Comparison of ENCODE assay signal across 10 mouse cellular contexts in genomic region chr19:34284383-34284782, GRCm38 (mm10). TPM values are rescaled to one million over a fixed set of nuclear protein-coding genes. Genes with fewer than 3 reads are reported as not detected.
DNase-seq lines count a peak whose midpoint lies in the region; ATAC-seq and TF ChIP-seq lines count a peak whose summit lies in the region.
"Had no signal": no experiment of that assay in that cellular context is flagged by ENCODE, and none has a peak within 500 bp of the region (broad histone marks: within the 10 kb centered on the region; RNA-seq: fewer than 3 reads in every experiment).

No protein-coding gene starts in this region.

- H3K4me2 ChIP-seq in hindbrain, embryonic 16.5 days (ENCODE audit: low read length), result peak overlapping the region; percentile 31; the same call in 1 of the 2 replicates
- H3K4me2 ChIP-seq in hindbrain, embryonic 14.5 days (replicated peaks), result no peak overlapping the region
- H3K4me2 ChIP-seq in lung, embryonic 16.5 days (ENCODE audit: low read depth, low read length), result peak overlapping the region; percentile 52
- H3K4me2 ChIP-seq: forebrain, embryonic 15.5 days; limb, embryonic 13.5 days had no signal

- H3K27me3 ChIP-seq in hindbrain, embryonic 16.5 days (replicated peaks; ENCODE audit: control insufficient read depth, insufficient read depth, low read length), result no peaks in the 10 kb centered on the region
- no peaks in the 10 kb centered on the region for H3K27me3 ChIP-seq in hindbrain, embryonic 14.5 days (ENCODE audit: control insufficient read depth, insufficient read depth, low read length)
- H3K27me3 ChIP-seq in MEL (ENCODE audit: control insufficient read depth in 1 of 2, insufficient read depth in 2 of 2, low read length in 2 of 2), result peaks cover 2 to 6% of the 10 kb centered on the region in 2 experiments; a peak in 3 of 4 replicates
- no peaks in the 10 kb centered on the region for H3K27me3 ChIP-seq in lung, embryonic 16.5 days (ENCODE audit: control insufficient read depth, insufficient read depth, low read depth, low read length)
- H3K27me3 ChIP-seq: forebrain, embryonic 15.5 days; limb, embryonic 13.5 days had no signal

- WGBS in hindbrain, embryonic 16.5 days, result 62% methylated on average over 10 of the region's 10 CpGs
- 62% methylated on average over 10 of the region's 10 CpGs for WGBS in hindbrain, embryonic 14.5 days
- 47% methylated on average over 10 of the region's 10 CpGs for WGBS in lung, embryonic 16.5 days

- peak in 1 of 3 experiments; percentile 40; a peak in 2 of 6 replicates for TF ChIP-seq CTCF in MEL (IDR thresholded peaks at IDR 0.05 in 2 of 3, conservative IDR thresholded peaks at IDR 0.05 in 1 of 3; ENCODE audit: control insufficient read depth in 1 of 3, insufficient read depth in 1 of 3, low read depth in 2 of 3, low read length in 3 of 3, poor library complexity in 1 of 3, severe bottlenecking in 1 of 3)

- no peaks in the 10 kb centered on the region for H3K79me2 ChIP-seq in MEL (ENCODE audit: control insufficient read depth, insufficient read depth, low read length, poor library complexity)

- DNase-seq in hindbrain, embryonic 14.5 days (ENCODE audit: low spot score), result no peak
- DNase-seq in MEL (ENCODE audit: low read depth, low spot score), result no peak
- no peak for DNase-seq in right cerebral cortex, postnatal 10 days (ENCODE audit: low spot score in 2 of 2)
- DNase-seq in adrenal gland, postnatal 36 days, result no peak
- DNase-seq in adrenal gland, postnatal 4 days (ENCODE audit: low spot score in 2 of 2), result no peak

- no peaks in the 10 kb centered on the region for H3K36me3 ChIP-seq in hindbrain, embryonic 16.5 days (ENCODE audit: control insufficient read depth, insufficient read depth, low read length)
- H3K36me3 ChIP-seq in hindbrain, embryonic 14.5 days (replicated peaks; ENCODE audit: control insufficient read depth, insufficient read depth), result no peaks in the 10 kb centered on the region
- no peaks in the 10 kb centered on the region for H3K36me3 ChIP-seq in MEL (ENCODE audit: control insufficient read depth in 1 of 2, insufficient read depth in 2 of 2, low read length in 2 of 2)
- H3K36me3 ChIP-seq in lung, embryonic 16.5 days (ENCODE audit: control insufficient read depth, insufficient read depth, low read length), result no peaks in the 10 kb centered on the region
- H3K36me3 ChIP-seq: forebrain, embryonic 15.5 days; limb, embryonic 13.5 days had no signal

- H3K4me3 ChIP-seq in hindbrain, embryonic 16.5 days (ENCODE audit: low read length), result no peak overlapping the region
- no peak overlapping the region for H3K4me3 ChIP-seq in hindbrain, embryonic 14.5 days (replicated peaks; ENCODE audit: low read length)
- H3K4me3 ChIP-seq in MEL (ENCODE audit: control insufficient read depth in 1 of 2, insufficient read depth in 1 of 2, low read depth in 2 of 2, low read length in 2 of 2), result no peak overlapping the region
- peak overlapping the region; percentile 30 for H3K4me3 ChIP-seq in lung, embryonic 16.5 days (ENCODE audit: low read length)
- H3K4me3 ChIP-seq: forebrain, embryonic 15.5 days; limb, embryonic 13.5 days had no signal

- H3K4me1 ChIP-seq in hindbrain, embryonic 16.5 days (ENCODE audit: control insufficient read depth, insufficient read depth, low read depth, low read length), result no peaks in the 10 kb centered on the region
- H3K4me1 ChIP-seq in hindbrain, embryonic 14.5 days (replicated peaks; ENCODE audit: control insufficient read depth, insufficient read depth, low read length), result no peaks in the 10 kb centered on the region
- H3K4me1 ChIP-seq in MEL (ENCODE audit: control insufficient read depth in 1 of 2, insufficient read depth in 2 of 2, low read length in 2 of 2), result no peaks in the 10 kb centered on the region; a peak in 1 of 4 replicates
- peaks cover 4% of the 10 kb centered on the region; the same call in 1 of the 2 replicates for H3K4me1 ChIP-seq in lung, embryonic 16.5 days (replicated peaks; ENCODE audit: control insufficient read depth, insufficient read depth, low read length)
- H3K4me1 ChIP-seq: forebrain, embryonic 15.5 days; limb, embryonic 13.5 days had no signal

- peak; percentile 15; the same call in 1 of the 2 replicates for TF ChIP-seq RAD21 in MEL (IDR thresholded peaks at IDR 0.05; ENCODE audit: low read depth, low read length)

- no peak for TF ChIP-seq POLR2A in MEL (IDR thresholded peaks at IDR 0.05; ENCODE audit: control insufficient read depth in 1 of 2, insufficient read depth in 1 of 2, low read depth in 1 of 2, low read length in 2 of 2, poor library complexity in 1 of 2)

- no peaks in the 10 kb centered on the region for H3K9me3 ChIP-seq in hindbrain, embryonic 16.5 days (ENCODE audit: control insufficient read depth, low read length)
- H3K9me3 ChIP-seq in hindbrain, embryonic 14.5 days (ENCODE audit: control insufficient read depth, low read length), result no peaks in the 10 kb centered on the region
- H3K9me3 ChIP-seq in MEL (replicated peaks; ENCODE audit: insufficient read depth, low read length), result no peaks in the 10 kb centered on the region
- no peaks in the 10 kb centered on the region for H3K9me3 ChIP-seq in lung, embryonic 16.5 days (ENCODE audit: control insufficient read depth, low read length)
- H3K9me3 ChIP-seq: forebrain, embryonic 15.5 days; limb, embryonic 13.5 days had no signal

- H3K27ac ChIP-seq in hindbrain, embryonic 16.5 days (ENCODE audit: low read depth, low read length), result no peak overlapping the region
- H3K27ac ChIP-seq in hindbrain, embryonic 14.5 days, result no peak overlapping the region
- H3K27ac ChIP-seq in MEL (ENCODE audit: control insufficient read depth, low read depth, low read length), result no peak overlapping the region
- H3K27ac ChIP-seq in lung, embryonic 16.5 days (ENCODE audit: low read length), result peak overlapping the region; percentile 61
- H3K27ac ChIP-seq: forebrain, embryonic 15.5 days; limb, embryonic 13.5 days had no signal

- H3K9ac ChIP-seq in hindbrain, embryonic 16.5 days (ENCODE audit: low read depth, low read length), result no peak overlapping the region
- H3K9ac ChIP-seq in hindbrain, embryonic 14.5 days, result no peak overlapping the region
- no peak overlapping the region for H3K9ac ChIP-seq in MEL (ENCODE audit: control insufficient read depth, low read depth, low read length, poor library complexity, severe bottlenecking)
- no peak overlapping the region; the same call in 1 of the 2 replicates for H3K9ac ChIP-seq in lung, embryonic 16.5 days (ENCODE audit: low read length)
- H3K9ac ChIP-seq: forebrain, embryonic 15.5 days; limb, embryonic 13.5 days had no signal

- no peak for TF ChIP-seq EP300 in MEL (IDR thresholded peaks at IDR 0.05; ENCODE audit: low read depth in 1 of 2, low read length in 2 of 2)

- ATAC-seq in hindbrain, embryonic 16.5 days, result no peak
- no peak for ATAC-seq in hindbrain, embryonic 14.5 days (ENCODE audit: low FRiP score)
- ATAC-seq in granulocyte monocyte progenitor cell, adult 5-6 weeks (replicated peaks; ENCODE audit: poor library complexity, severe bottlenecking), result peak; percentile 44
- ATAC-seq in lung, embryonic 16.5 days (ENCODE audit: low read depth), result peak; percentile 45; the same call in 1 of the 2 replicates
- ATAC-seq: forebrain, embryonic 15.5 days had no signal

TF ChIP-seq in MEL, 35 proteins besides CTCF, POLR2A, EP300 and RAD21:
- peak; percentile 47 for TF ChIP-seq SMC3 (IDR thresholded peaks at IDR 0.05; ENCODE audit: low read depth, low read length)
- TF ChIP-seq MEF2A (IDR thresholded peaks at IDR 0.05; ENCODE audit: extremely low read depth, insufficient replicate concordance, low read depth, low read length, poor library complexity, severe bottlenecking), result no peak

RNA-seq across cellular contexts. Expression of gene Fas, which starts 6.1 kb away (rescaled TPM):
- polyA plus RNA-seq in hindbrain, embryonic 16.5 days (2015; fragmentation: Nextera tagmentation; extraction: Ambion mirVana), result 1.5 and 1.6 TPM in 2 replicates
- polyA plus RNA-seq in hindbrain, embryonic 14.5 days (2014; fragmentation: Nextera tagmentation; extraction: Ambion mirVana), result 1.3 and 1.5 TPM in 2 replicates
- total RNA-seq in MEL (2012; rRNA removed), result not detected in 2 replicates
- polyA plus RNA-seq in MEL (2012; ENCODE audit: insufficient read depth in 1 of 2, insufficient read length in 2 of 2, low read depth in 1 of 2, low replicate concordance in 2 of 2, missing spikeins in 1 of 2), result not detected
- 2.7 TPM in 1 of 2 replicates, not detected in the other for total RNA-seq in granulocyte monocyte progenitor cell, adult 5-6 weeks (2014; fragmentation: Nextera tagmentation)
- total RNA-seq in granulocyte monocyte progenitor cell, adult 5-6 weeks (2017), result 0.15 and 3.4 TPM in 2 replicates
- polyA plus RNA-seq in lung, embryonic 16.5 days (2015; fragmentation: Nextera tagmentation; extraction: Ambion mirVana), result 14.2 and 18.1 TPM in 2 replicates
- 10 to 100 TPM in 1 of 2 experiments, 1 to 10 TPM in 1; 9.0 to 15.0 TPM for total RNA-seq in adrenal gland, postnatal 36 days (2021)
- total RNA-seq in adrenal gland, postnatal 4 days (2021), result 1 to 10 TPM; 5.1 to 9.9 TPM

RNA-seq across cellular contexts. Expression of gene Acta2, which starts 29.0 kb away (rescaled TPM):
- 17.6 and 29.5 TPM in 2 replicates for polyA plus RNA-seq in hindbrain, embryonic 16.5 days (2015; fragmentation: Nextera tagmentation; extraction: Ambion mirVana)
- polyA plus RNA-seq in hindbrain, embryonic 14.5 days (2014; fragmentation: Nextera tagmentation; extraction: Ambion mirVana), result 19.5 and 22.2 TPM in 2 replicates
- not detected in 2 replicates for total RNA-seq in MEL (2012; rRNA removed)
- not detected for polyA plus RNA-seq in MEL (2012; ENCODE audit: insufficient read depth in 1 of 2, insufficient read length in 2 of 2, low read depth in 1 of 2, low replicate concordance in 2 of 2, missing spikeins in 1 of 2)
- total RNA-seq in granulocyte monocyte progenitor cell, adult 5-6 weeks (2014; fragmentation: Nextera tagmentation), result 2.1 TPM in 1 of 2 replicates, not detected in the other
- 0.17 and 0.21 TPM in 2 replicates for total RNA-seq in granulocyte monocyte progenitor cell, adult 5-6 weeks (2017)
- polyA plus RNA-seq in lung, embryonic 16.5 days (2015; fragmentation: Nextera tagmentation; extraction: Ambion mirVana), result 653 and 737 TPM in 2 replicates
- 10 to 100 TPM; 28.2 to 55.6 TPM for total RNA-seq in adrenal gland, postnatal 36 days (2021)
- 10 to 100 TPM; 53.5 to 73.3 TPM for total RNA-seq in adrenal gland, postnatal 4 days (2021)

Comparison
In these comparisons a context has a peak if more than half of its experiments do, and no peak if none do; other contexts are left out.
1. ATAC-seq: peak in granulocyte monocyte progenitor cell, adult 5-6 weeks (single experiment) and lung, embryonic 16.5 days (single experiment); none in hindbrain, embryonic 16.5 days (single experiment) and hindbrain, embryonic 14.5 days (single experiment).
2. RNA of gene Acta2, which starts 29.0 kb away (total RNA-seq): 53.5 to 73.3 TPM in adrenal gland, postnatal 4 days and 28.2 to 55.6 TPM in adrenal gland, postnatal 36 days; 0.17 to 2.1 TPM in granulocyte monocyte progenitor cell, adult 5-6 weeks and not detected in MEL; every median in the first group is over 4 times any median in the second.